Mouse (Mus musculus) megakaryocyte-erythroid progenitor cell, adult 5-6 weeks (primary cell): ENCODE results near the gene Ralbp1. TPM values are rescaled to one million over a fixed set of nuclear protein-coding genes. Genes with fewer than 3 reads are reported as not detected.
A peak's percentile ranks its signal among the peaks of the same experiment; 100 is the strongest.

Experiments used
- ATAC-seq: replicated peaks from 2 replicates; pipeline ENCODE4 v1.8.0; 2016; ENCODE audit warnings: mild to moderate bottlenecking, inconsistent platforms; ENCODE audit not compliant: severe bottlenecking, poor library complexity, low FRiP score, low TSS enrichment
- total RNA-seq, 2 experiments: library from RNA; stranded (forward) in 1 of 2; stranded (reverse) in 1 of 2; fragments of 200-1000, 215-1000 nt in 1 of 2; fragments of >200 nt in 1 of 2; fragmentation: Nextera tagmentation in 1 of 2; gene quantifications; 2 replicates each; pipeline ENCODE4 v1.2.3; 2014 to 2017

Ralbp1 gene
- total RNA-seq, 2 experiments from 2014 or later = 37.8 to 85.0 TPM

DNA sequence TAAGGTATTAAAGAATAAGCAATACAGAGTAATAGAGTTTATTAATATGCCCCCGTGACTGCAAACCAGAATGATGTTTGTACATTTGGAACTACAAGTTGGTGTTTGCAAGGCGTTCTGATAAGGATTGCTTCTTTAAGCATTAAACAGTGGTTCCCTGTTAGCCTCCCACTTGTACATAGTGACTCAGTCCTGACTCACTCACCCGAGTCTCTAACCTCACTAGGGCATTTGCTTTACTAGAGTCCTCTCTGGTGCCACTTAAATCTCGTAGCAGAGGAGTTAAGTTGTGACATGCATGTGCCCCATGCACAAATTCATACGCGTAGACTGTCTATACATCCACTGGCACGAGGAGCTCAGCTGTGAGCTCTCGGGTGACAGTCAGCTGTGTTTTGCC, 71.8 kb downstream of the Ralbp1 start:
- no peak for ATAC-seq

GRCm38 (mm10) chr17:65811032-65811431, 74.6 kb downstream of the Ralbp1 start:
- ATAC-seq = no peak

DNA sequence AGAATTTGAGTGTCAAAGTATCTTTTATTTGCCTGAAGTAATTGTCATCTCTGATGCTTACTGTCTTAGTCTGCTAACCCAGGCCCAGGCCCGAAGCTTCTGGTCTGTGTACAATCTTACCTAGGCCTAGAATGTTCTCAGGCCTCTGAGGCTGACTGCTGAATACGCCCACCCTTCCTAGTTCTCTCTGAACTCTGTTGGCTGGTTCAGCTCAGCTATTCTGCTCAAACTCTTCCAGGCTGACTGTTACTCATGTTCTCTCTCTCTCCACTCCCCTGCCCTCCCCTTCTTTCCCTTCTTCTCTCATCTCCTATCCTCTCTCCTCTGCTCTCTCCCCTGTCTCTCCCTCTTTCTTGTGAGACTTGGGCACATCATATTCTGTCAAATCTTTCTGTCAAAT, 79.2 kb downstream of the Ralbp1 start:
- no peak for ATAC-seq

GRCm38 (mm10) chr17:65805966-65806365, 79.6 kb downstream of the Ralbp1 start:
- ATAC-seq = no peak

- ATAC-seq = no peak
Observed at GRCm38 (mm10) chr17:65802026-65802425, 83.6 kb downstream of the Ralbp1 start.

DNA sequence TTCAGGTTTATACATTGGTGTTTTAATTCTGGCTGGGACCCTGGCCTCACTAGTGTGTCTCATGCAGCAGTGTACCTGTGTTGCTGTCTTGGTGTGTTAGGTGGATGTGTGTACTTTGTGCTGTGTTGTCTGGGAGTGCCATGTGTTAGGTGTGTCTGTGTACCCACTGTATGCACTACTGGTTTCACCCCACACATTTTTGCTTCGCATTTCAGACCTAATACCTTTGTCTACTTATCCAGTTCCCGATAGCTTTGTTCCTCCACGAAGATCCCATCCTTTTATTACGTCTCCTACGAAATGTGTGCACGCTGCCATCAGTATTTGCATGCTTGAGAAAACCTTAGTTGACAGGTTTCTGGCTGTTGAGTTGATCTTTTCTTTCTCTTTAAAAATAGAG, 85.1 kb downstream of the Ralbp1 start:
- no peak for ATAC-seq

- 0 out of 2 replicates have a peak, but pooled peaks have one; percentile 12 for ATAC-seq
Observed at GRCm38 (mm10) chr17:65799353-65799752, 86.2 kb downstream of the Ralbp1 start.

DNA sequence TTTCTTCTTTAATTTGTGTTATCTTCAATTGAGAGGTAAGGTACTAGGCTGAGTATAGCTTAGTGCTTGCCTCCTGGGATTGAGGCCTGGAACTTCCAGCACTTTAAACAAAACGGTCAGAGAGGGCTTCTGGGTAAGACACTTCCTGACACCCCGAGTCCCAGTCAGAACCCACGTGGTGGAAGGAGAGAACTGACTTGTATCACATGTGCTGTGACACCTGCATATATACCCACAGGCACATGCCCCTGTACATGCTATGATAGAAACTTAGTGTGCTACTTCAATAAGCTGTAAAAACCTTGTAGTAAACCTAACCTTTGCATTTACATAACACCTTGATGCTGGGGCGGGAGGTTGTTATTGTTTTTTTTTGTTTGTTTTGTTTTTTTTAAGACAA, 87.2 kb downstream of the Ralbp1 start:
- no peak; the same call in 1 of the 2 replicates for ATAC-seq

Other genes starting within 250 kb of the Ralbp1 start
- not detected in 2 replicates for gene Txndc2, start 243.6 kb downstream of the Ralbp1 start, total RNA-seq (2014; fragmentation: Nextera tagmentation)
- gene Txndc2, start 243.6 kb downstream of the Ralbp1 start, total RNA-seq (2017) = not detected in 2 replicates
- 1.3 and 4.3 TPM in 2 replicates for gene Rab31, start 113.0 kb downstream of the Ralbp1 start, total RNA-seq (2014; fragmentation: Nextera tagmentation)
- gene Rab31, start 113.0 kb downstream of the Ralbp1 start, total RNA-seq (2017) = 3.4 and 4.4 TPM in 2 replicates
- gene Ppp4r1, start 103.2 kb downstream of the Ralbp1 start, total RNA-seq (2014; fragmentation: Nextera tagmentation) = 43.6 and 60.8 TPM in 2 replicates
- 23.8 and 37.2 TPM in 2 replicates for gene Ppp4r1, start 103.2 kb downstream of the Ralbp1 start, total RNA-seq (2017)
- gene Twsg1, start 65.4 kb upstream of the Ralbp1 start, total RNA-seq (2014; fragmentation: Nextera tagmentation) = 22.5 and 24.9 TPM in 2 replicates
- gene Twsg1, start 65.4 kb upstream of the Ralbp1 start, total RNA-seq (2017) = 12.8 and 19.8 TPM in 2 replicates
- gene Ankrd12, start 191.3 kb upstream of the Ralbp1 start, total RNA-seq (2014; fragmentation: Nextera tagmentation) = 43.9 and 48.4 TPM in 2 replicates
- 52.0 and 55.1 TPM in 2 replicates for gene Ankrd12, start 191.3 kb upstream of the Ralbp1 start, total RNA-seq (2017)
- gene Ndufv2, start 215.8 kb upstream of the Ralbp1 start, total RNA-seq (2014; fragmentation: Nextera tagmentation) = 161 and 223 TPM in 2 replicates
- gene Ndufv2, start 215.8 kb upstream of the Ralbp1 start, total RNA-seq (2017) = 310 and 343 TPM in 2 replicates
- 30.8 and 34.5 TPM in 2 replicates for gene Washc1, start 225.7 kb upstream of the Ralbp1 start, total RNA-seq (2014; fragmentation: Nextera tagmentation)
- 22.0 and 29.7 TPM in 2 replicates for gene Washc1, start 225.7 kb upstream of the Ralbp1 start, total RNA-seq (2017)
- 37.1 and 38.5 TPM in 2 replicates for gene Ddx11, start 237.7 kb upstream of the Ralbp1 start, total RNA-seq (2014; fragmentation: Nextera tagmentation)
- 19.5 and 23.4 TPM in 2 replicates for gene Ddx11, start 237.7 kb upstream of the Ralbp1 start, total RNA-seq (2017)